Mouse (Mus musculus): Measurements from ENCODE around the gene Slc25a1. TPM values are rescaled to one million over a fixed set of nuclear protein-coding genes. Genes with fewer than 3 reads are reported as not detected.
"Not testable (repeated sequence)": the region's sequence is repeated elsewhere in the genome, so short reads cannot be mapped to it uniquely, and the experiment has no call there.

The Slc25a1 gene
- 64.4 and 76.5 TPM in 2 replicates for polyA plus RNA-seq (2012; rRNA removed)

DNA sequence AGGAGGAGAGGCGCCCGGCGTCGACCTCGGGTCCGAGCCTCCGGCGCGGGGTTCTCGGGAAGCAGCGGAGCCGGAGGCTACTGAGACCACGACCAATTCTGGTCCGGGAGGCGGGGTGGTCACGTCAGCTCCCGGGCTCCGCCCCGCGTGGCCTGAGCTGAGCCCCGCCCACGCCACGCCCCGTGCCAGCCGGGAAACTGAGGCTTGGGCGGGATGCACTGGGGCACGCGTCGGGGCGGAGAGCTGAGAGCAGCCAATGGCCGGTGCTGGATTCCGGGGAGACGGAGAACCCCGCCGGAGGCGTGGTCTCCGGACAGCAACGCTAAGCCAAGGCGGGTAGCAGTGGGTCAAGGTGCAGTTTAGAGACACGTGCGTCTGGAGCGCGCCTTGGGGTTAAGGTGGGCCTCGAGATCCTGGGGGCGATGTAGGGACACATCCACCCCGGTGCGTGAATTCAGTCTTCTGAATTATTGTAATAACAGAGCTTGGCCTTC, at the start of gene Slc25a1:
Slc25a1 (minus strand) TSS at position 133 of the 494 bp plus-strand sequence.
- 1% methylated on average over 47 of the region's 47 CpGs for WGBS
- H3K27me3 ChIP-seq (ENCODE audit: control insufficient read depth, insufficient read depth, low read length) = no peaks in the 10 kb centered on the region
- TF ChIP-seq CTCF (IDR thresholded peaks at IDR 0.05; ENCODE audit: borderline replicate concordance, insufficient read depth, low read depth, low read length) (no peak), POLR2A (IDR thresholded peaks at IDR 0.05; ENCODE audit: borderline replicate concordance, insufficient read depth, low read length) (peak; percentile 23; the same call in 1 of the 2 replicates)
- H3K27ac ChIP-seq (ENCODE audit: insufficient read depth, low read length) = peak within 1 kb of the TSS; percentile 51; the same call in 1 of the 2 replicates
- peak within 1 kb of the TSS; percentile 80 for H3K4me3 ChIP-seq (replicated peaks; ENCODE audit: insufficient read depth, low read depth, low read length)
- H3K4me1 ChIP-seq (ENCODE audit: control insufficient read depth, insufficient read depth, low read length) = no peaks in the 10 kb centered on the region
- peak; percentile 66 to 69 for DNase-seq

DNA sequence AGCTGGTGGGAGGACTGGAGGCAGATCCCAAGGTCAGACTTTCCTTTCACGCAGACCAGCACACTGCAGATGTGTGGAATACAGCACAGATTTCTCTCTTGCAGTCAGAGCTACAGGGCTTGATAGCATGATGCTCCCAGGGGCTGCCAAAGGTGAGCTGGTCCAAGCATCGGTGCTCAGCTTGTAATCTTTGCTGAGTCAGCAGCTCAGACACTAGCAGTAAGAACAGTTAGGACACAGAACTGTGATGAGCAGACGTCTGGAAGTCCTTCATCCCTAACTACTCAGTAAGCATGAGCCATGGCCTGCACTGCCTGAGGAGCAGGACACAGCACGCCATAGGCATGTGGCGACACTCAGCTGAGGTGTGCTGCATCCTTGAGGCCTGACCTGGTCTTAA, 43.8 kb upstream of the Slc25a1 start:
- Histone ChIP-seq H3K27ac (ENCODE audit: insufficient read depth, low read length) (no peak overlapping the region), H3K27me3 (ENCODE audit: control insufficient read depth, insufficient read depth, low read length) (no peaks in the 10 kb centered on the region; the same call in 1 of the 2 replicates), H3K4me3 (replicated peaks; ENCODE audit: insufficient read depth, low read depth, low read length) (no peak overlapping the region), H3K4me1 (ENCODE audit: control insufficient read depth, insufficient read depth, low read length) (no peaks in the 10 kb centered on the region)
- TF ChIP-seq CTCF (IDR thresholded peaks at IDR 0.05; ENCODE audit: borderline replicate concordance, insufficient read depth, low read depth, low read length) = no peak
- DNase-seq = no peak
- WGBS = 72% methylated on average over 5 of the region's 5 CpGs

DNA sequence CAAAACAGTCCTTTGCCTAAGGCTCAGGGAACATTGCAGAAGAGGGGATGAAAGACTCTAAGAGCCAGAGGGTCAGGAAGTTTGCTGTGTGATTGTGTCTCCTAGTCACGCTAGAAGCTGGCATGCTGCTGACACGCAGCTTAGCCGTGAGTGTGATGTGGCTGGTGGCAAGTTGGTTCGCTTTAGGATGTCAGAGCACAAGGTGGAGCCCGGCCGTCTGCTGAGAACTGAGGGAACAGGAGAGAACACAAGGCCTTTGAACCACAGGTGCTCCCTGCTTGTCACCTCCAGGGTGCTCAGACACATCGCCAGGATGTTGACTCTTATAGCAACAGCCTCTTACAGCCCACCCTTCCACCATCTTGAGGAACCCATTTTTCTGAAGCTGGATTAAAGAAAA, 34.1 kb upstream of the Slc25a1 start:
- no peak for TF ChIP-seq POLR2A (IDR thresholded peaks at IDR 0.05; ENCODE audit: borderline replicate concordance, insufficient read depth, low read length)
- no peak for TF ChIP-seq CTCF (IDR thresholded peaks at IDR 0.05; ENCODE audit: borderline replicate concordance, insufficient read depth, low read depth, low read length)
- H3K27me3 ChIP-seq (ENCODE audit: control insufficient read depth, insufficient read depth, low read length) = no peaks in the 10 kb centered on the region
- H3K27ac ChIP-seq (ENCODE audit: insufficient read depth, low read length) = no peak overlapping the region
- DNase-seq = no peak
- 88% methylated on average over 7 of the region's 7 CpGs for WGBS
- H3K4me3 ChIP-seq (replicated peaks; ENCODE audit: insufficient read depth, low read depth, low read length) = no peak overlapping the region
- H3K4me1 ChIP-seq (ENCODE audit: control insufficient read depth, insufficient read depth, low read length) = no peaks in the 10 kb centered on the region

DNA sequence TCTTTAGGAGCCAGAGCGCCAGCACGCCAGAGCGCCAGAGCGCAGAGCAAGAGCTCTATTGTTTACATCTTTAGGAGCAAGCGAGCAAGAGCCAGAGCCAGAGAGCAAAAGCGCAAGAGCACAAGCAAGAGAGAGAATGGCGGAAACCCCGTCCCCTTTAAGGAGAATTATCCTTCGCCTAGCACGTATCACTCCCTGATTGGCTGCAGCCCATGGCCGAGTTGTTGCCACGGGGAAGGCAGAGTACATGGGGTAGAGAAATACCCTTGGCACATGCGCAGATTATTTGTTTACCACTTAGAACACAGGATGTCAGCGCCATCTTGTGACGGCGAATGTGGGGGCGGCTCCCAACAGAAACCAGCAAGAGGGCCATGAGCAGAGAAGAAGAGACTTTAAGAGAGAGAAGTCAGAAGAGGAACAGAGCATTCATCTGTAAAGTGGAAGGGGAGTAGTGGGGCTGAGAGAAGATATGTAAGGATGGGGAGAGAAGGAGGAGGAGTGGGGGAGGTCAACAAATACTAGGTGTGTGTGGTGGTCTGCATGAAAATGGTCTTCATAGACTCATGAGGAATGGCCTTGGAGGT, 28.1 kb upstream of the Slc25a1 start:
- H3K4me3 ChIP-seq (replicated peaks; ENCODE audit: insufficient read depth, low read depth, low read length); H3K27me3 ChIP-seq (ENCODE audit: control insufficient read depth, insufficient read depth, low read length); H3K4me1 ChIP-seq (ENCODE audit: control insufficient read depth, insufficient read depth, low read length); DNase-seq; H3K27ac ChIP-seq (ENCODE audit: insufficient read depth, low read length): not testable (repeated sequence)
- WGBS = 87% methylated on average over 17 of the region's 17 CpGs

DNA sequence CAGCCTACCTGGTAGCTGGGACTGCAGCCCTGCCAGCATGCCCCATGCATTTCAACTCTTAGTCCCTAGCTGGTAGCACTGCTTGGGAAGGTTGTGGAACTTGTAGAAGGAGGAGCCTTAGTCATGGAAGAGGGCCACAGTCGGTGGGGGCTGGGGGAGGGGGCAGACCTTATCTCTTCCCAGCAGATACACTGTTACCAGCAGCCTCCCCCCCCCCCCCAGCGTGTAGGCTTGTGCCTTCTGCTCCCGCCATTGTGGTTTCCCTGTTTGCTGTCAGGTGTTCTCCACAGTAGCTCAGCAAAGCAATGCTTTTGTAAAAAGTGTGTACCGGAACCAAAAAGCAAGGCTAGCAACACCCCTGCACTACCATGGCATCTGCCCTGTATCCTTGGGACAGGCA, 23.6 kb upstream of the Slc25a1 start:
- H3K27ac ChIP-seq (ENCODE audit: insufficient read depth, low read length) = no peak overlapping the region
- no peaks in the 10 kb centered on the region for H3K27me3 ChIP-seq (ENCODE audit: control insufficient read depth, insufficient read depth, low read length)
- WGBS = 86% methylated on average over 4 of the region's 4 CpGs
- TF ChIP-seq POLR2A (IDR thresholded peaks at IDR 0.05; ENCODE audit: borderline replicate concordance, insufficient read depth, low read length) = no peak
- no peak for TF ChIP-seq CTCF (IDR thresholded peaks at IDR 0.05; ENCODE audit: borderline replicate concordance, insufficient read depth, low read depth, low read length)
- no peak overlapping the region for H3K4me3 ChIP-seq (replicated peaks; ENCODE audit: insufficient read depth, low read depth, low read length)
- no peak for DNase-seq
- H3K4me1 ChIP-seq (ENCODE audit: control insufficient read depth, insufficient read depth, low read length) = no peaks in the 10 kb centered on the region

DNA sequence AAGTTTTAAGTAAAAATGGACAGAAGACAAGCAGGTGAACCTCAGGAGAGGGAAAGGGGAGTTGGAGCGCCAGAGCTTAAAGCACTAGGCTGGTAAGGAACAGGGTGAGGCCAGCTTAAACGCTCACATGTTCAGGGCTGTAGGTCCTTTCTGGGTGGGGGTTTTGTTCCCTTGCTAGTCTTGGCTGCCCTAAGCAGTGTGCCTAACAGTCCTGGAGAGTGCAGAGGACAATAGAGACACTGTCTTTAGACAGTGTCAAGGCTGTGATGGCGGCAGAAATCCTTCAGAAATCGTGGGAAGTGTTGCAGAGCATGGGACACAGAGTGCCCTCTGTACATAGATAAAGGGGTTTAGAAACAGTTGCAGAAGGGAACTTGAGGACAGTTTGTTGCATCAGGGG, 22.0 kb upstream of the Slc25a1 start:
- no peak for TF ChIP-seq POLR2A (IDR thresholded peaks at IDR 0.05; ENCODE audit: borderline replicate concordance, insufficient read depth, low read length)
- Histone ChIP-seq H3K27me3 (ENCODE audit: control insufficient read depth, insufficient read depth, low read length) (no peaks in the 10 kb centered on the region), H3K4me1 (ENCODE audit: control insufficient read depth, insufficient read depth, low read length) (no peaks in the 10 kb centered on the region), H3K27ac (ENCODE audit: insufficient read depth, low read length) (no peak overlapping the region), H3K4me3 (replicated peaks; ENCODE audit: insufficient read depth, low read depth, low read length) (no peak overlapping the region)
- WGBS = 22% methylated on average over 4 of the region's 4 CpGs
- no peak for DNase-seq

DNA sequence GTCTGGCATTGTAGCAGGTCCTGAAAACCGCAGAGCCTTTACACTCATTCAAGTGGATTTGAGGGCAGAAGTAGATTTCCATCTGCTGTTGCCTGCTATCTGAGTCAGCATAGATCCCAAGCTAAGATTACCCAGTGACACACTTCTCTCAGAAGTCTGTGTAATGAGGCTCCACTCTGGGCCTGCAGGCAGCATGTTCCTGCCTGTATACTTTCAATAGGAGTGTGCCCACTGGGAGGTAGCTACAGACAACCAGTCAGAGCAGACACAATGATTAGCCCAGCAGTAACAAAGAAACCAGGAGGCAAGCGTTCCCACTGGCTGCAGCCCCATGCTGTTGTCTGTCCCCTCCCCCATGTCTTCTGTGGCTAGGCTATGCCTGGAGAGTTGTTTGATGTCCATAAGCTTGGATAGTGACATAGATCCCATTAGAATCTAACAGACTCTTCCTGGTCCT, 21.4 kb upstream of the Slc25a1 start:
- no peak for DNase-seq
- H3K27ac ChIP-seq (ENCODE audit: insufficient read depth, low read length) = no peak overlapping the region
- no peaks in the 10 kb centered on the region for H3K27me3 ChIP-seq (ENCODE audit: control insufficient read depth, insufficient read depth, low read length)
- TF ChIP-seq CTCF (IDR thresholded peaks at IDR 0.05; ENCODE audit: borderline replicate concordance, insufficient read depth, low read depth, low read length) (no peak), POLR2A (IDR thresholded peaks at IDR 0.05; ENCODE audit: borderline replicate concordance, insufficient read depth, low read length) (no peak)
- no peak overlapping the region for H3K4me3 ChIP-seq (replicated peaks; ENCODE audit: insufficient read depth, low read depth, low read length)
- no peaks in the 10 kb centered on the region for H3K4me1 ChIP-seq (ENCODE audit: control insufficient read depth, insufficient read depth, low read length)
- WGBS = 25% methylated on average over 2 of the region's 2 CpGs

DNA sequence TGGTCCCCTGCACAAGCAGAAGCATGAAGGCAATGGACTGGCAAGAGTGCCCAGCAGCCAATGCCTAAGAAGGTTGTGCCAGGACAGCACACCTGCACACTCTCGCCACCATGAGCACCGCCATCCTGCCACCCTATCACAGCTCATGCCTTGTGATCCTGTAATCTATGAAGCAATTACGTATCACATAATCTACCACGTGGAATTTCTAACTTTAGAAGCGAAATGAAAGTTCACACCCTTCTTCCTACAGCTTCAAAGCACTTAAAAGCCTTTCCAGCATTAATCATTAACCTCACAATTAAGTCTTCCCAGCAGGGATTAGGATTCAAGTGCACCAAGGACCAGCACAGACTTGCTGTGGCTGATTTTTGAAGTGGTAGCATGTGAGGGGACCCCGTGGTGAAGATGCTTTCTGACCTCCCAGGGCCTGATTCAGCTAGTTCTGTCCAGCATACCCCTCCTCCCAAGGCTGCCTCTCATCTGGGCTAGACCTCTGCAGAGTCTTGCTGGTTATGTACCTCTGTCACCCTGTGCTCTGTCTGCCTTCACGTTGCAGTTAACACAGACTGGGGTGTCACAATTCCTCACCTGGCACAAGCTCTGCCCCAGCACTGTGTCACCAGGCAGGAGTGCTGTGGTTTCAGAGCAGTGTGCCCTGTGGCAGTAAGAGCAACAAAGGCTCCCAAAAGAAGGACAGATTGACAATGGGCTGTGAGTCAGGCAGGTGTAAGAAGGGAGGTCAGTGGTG, 17.2 kb upstream of the Slc25a1 start:
- Histone ChIP-seq H3K27ac (ENCODE audit: insufficient read depth, low read length) (no peak overlapping the region), H3K27me3 (ENCODE audit: control insufficient read depth, insufficient read depth, low read length) (no peaks in the 10 kb centered on the region), H3K4me3 (replicated peaks; ENCODE audit: insufficient read depth, low read depth, low read length) (no peak overlapping the region), H3K4me1 (ENCODE audit: control insufficient read depth, insufficient read depth, low read length) (no peaks in the 10 kb centered on the region)
- DNase-seq = no peak
- WGBS = 57% methylated on average over 7 of the region's 7 CpGs
- TF ChIP-seq POLR2A (IDR thresholded peaks at IDR 0.05; ENCODE audit: borderline replicate concordance, insufficient read depth, low read length) = no peak
- no peak for TF ChIP-seq CTCF (IDR thresholded peaks at IDR 0.05; ENCODE audit: borderline replicate concordance, insufficient read depth, low read depth, low read length)
